Mouse (Mus musculus) heart, adult 2 months (tissue): ENCODE measurements around the gene Pcdh7.

Experiments used
- CTCF ChIP-seq: fragments of 200-600 bp; IDR thresholded peaks from 2 replicates; pipeline ENCODE4 v1.8.1; 2022; ENCODE audit warnings: antibody characterized with exemption, mild to moderate bottlenecking, moderate library complexity
- EP300 ChIP-seq: fragments of 200-500 bp; IDR thresholded peaks from 2 replicates; pipeline ENCODE4 v1.6.1; 2011; ENCODE audit warnings: low read depth, low read length, control low read depth; ENCODE audit not compliant: insufficient read depth
- POLR2A ChIP-seq: fragments of 200-500 bp; IDR thresholded peaks from 2 replicates; pipeline ENCODE4 v1.6.1; 2011; ENCODE audit warnings: mild to moderate bottlenecking, low read depth, low read length, control low read depth; ENCODE audit not compliant: insufficient read depth

DNA sequence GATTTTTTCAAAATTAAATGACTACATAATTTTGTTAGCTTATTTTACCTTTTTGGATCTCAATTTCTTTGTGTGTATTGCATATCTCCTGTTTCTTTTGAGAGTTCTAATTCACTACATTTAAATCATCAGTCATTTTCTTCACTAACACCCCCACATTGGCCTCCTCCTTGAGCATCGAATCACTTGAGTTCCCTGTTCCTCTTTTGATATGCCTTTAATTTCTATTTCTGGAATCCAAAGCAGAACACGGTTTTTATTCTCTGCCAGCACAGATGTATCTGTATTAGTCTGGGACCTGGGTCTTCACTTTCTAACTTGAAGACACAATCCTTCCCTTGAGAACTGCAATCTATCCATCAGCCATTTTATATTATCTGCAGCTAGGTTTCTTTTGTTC, 132.3 kb downstream of the Pcdh7 start:
- no peak for TF ChIP-seq EP300
- no peak for TF ChIP-seq CTCF
- TF ChIP-seq POLR2A, result no peak
